Mouse (Mus musculus): ENCODE data around the gene March7. TPM values are rescaled to one million over a fixed set of nuclear protein-coding genes. Genes with fewer than 3 reads are reported as not detected.

The March7 gene
- polyA plus RNA-seq, 1 experiment from 2014 or later: 99.9 TPM

GRCm38 (mm10) chr2:60217620-60218019, 7.9 kb downstream of the March7 start:
- 90% methylated on average over 6 of the region's 6 CpGs for WGBS
- no peak for ATAC-seq (ENCODE audit: low FRiP score)

DNA sequence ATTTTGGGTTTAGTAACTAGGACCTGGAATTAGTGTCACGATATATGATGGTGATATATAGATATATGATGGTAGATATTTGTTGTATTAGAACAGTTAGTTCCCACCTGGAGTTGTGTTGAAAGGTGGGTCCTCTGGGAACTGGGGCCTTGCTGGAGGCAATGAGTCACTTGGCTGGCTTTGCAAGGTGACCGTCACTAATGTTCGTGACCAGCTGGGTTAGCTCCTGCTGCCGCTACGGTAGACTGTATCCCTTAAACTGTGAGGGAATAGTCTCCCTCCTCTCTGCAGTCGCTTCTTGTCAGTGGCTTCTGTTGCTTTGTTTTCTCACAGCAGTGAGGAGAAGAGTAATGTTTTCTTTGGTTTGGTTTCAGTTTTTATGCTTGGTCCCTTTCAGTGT, 11.5 kb downstream of the March7 start:
- ATAC-seq (ENCODE audit: low FRiP score): no peak
- 81% methylated on average over 6 of the region's 6 CpGs for WGBS
- H3K4me1 ChIP-seq: peaks cover 5% of the 10 kb centered on the region; the same call in 1 of the 2 replicates
- no peak overlapping the region for H3K4me3 ChIP-seq (replicated peaks)
- no peaks in the 10 kb centered on the region for H3K36me3 ChIP-seq (replicated peaks)
- no peak overlapping the region for H3K9ac ChIP-seq
- no peaks in the 10 kb centered on the region for H3K27me3 ChIP-seq
- no peak overlapping the region for H3K4me2 ChIP-seq
- no peaks in the 10 kb centered on the region for H3K9me3 ChIP-seq
- H3K27ac ChIP-seq: no peak overlapping the region

More at GRCm38 (mm10) chr2:60217620-60218019, 7.9 kb downstream of the March7 start:
- H3K9me3 ChIP-seq: no peaks in the 10 kb centered on the region
- H3K4me3 ChIP-seq (replicated peaks): no peak overlapping the region
- H3K4me2 ChIP-seq: no peak overlapping the region
- no peaks in the 10 kb centered on the region for H3K27me3 ChIP-seq
- H3K36me3 ChIP-seq (replicated peaks): 0 out of 2 replicates have a peak, but pooled peaks cover 7% of the 10 kb centered on the region
- peaks cover 14% of the 10 kb centered on the region for H3K4me1 ChIP-seq
- H3K9ac ChIP-seq: no peak overlapping the region
- H3K27ac ChIP-seq: no peak overlapping the region

DNA sequence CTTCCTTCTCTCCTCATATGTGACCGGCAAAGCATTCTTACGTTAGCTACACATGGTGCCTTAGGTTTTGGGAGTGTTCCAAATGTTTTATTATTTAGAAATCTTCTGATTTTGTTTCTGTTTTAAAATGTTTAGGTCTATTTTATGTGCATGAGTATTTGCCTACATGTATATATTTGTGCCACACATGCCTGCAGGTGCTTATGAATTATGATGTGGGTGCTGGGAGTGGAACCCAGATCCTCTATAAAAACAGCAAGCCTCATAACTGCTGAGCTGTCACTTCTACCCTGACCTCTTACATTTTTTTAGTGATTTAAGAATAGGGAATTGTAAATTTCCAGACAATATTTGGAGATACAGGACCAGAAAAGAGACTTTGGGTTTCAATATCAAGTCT, 12.3 kb downstream of the March7 start:
- no peaks in the 10 kb centered on the region for H3K36me3 ChIP-seq (replicated peaks)
- no peak overlapping the region for H3K4me3 ChIP-seq (replicated peaks)
- no peaks in the 10 kb centered on the region for H3K27me3 ChIP-seq
- H3K27ac ChIP-seq: no peak overlapping the region
- no peak overlapping the region for H3K9ac ChIP-seq
- H3K9me3 ChIP-seq: no peaks in the 10 kb centered on the region
- 97% methylated on average over 2 of the region's 2 CpGs for WGBS
- ATAC-seq (ENCODE audit: low FRiP score): no peak
- H3K4me1 ChIP-seq: peaks cover 5% of the 10 kb centered on the region; the same call in 1 of the 2 replicates
- no peak overlapping the region for H3K4me2 ChIP-seq

DNA sequence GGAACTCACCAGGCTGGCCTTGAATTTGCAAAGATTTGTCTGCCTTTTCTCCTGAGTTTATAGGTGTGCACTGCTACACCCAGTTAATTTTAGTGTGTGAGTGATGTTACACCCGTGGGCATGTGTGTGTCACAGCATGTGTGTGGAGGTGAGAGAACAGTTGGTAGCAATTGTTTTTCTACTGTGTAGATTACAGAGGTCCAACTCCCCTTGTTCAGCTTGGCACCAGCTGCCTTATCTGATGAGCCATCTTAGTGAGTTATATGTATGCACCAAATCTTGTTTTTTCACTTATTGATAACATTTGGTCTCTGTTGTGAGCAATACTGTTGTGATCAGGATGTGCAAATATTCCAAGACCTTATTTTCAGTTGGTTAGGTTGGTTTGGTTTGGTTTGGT, 13.8 kb downstream of the March7 start:
- no peak for ATAC-seq (ENCODE audit: low FRiP score)
- Histone ChIP-seq H3K27me3 (no peaks in the 10 kb centered on the region), H3K36me3 (replicated peaks) (no peaks in the 10 kb centered on the region), H3K9me3 (no peaks in the 10 kb centered on the region), H3K4me2 (no peak overlapping the region), H3K4me3 (replicated peaks) (no peak overlapping the region), H3K4me1 (no peaks in the 10 kb centered on the region), H3K9ac (no peak overlapping the region), H3K27ac (no peak overlapping the region)
- 79% methylated on average over 1 of the region's 1 CpGs for WGBS

DNA sequence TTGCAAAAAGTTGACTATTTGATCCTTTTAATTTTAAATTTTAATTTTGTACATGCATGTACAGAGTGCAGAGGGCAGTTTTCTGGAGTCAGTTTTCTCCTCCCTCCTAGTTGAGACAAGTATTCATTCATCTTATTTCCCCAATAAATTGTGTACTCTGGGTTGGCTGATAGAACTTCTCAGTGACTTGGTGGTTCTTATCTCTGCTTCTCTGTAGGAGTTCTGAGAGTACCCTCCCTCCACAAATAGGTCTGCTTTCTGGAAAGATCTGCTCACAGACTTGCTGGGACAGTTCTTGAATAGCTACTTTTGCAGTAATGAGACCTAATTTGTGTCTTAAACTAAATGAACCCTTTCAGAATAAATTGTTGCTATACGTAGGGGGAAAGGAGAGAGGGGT, 18.8 kb downstream of the March7 start:
- peaks cover 24% of the 10 kb centered on the region for H3K36me3 ChIP-seq (replicated peaks)
- H3K27me3 ChIP-seq: no peaks in the 10 kb centered on the region
- no peaks in the 10 kb centered on the region for H3K4me1 ChIP-seq
- no peak for ATAC-seq (ENCODE audit: low FRiP score)
- no peak overlapping the region for H3K9ac ChIP-seq
- H3K9me3 ChIP-seq: no peaks in the 10 kb centered on the region
- no peak overlapping the region for H3K27ac ChIP-seq
- WGBS: 54% methylated on average over 1 of the region's 1 CpGs
- H3K4me3 ChIP-seq (replicated peaks): no peak overlapping the region
- H3K4me2 ChIP-seq: no peak overlapping the region

DNA sequence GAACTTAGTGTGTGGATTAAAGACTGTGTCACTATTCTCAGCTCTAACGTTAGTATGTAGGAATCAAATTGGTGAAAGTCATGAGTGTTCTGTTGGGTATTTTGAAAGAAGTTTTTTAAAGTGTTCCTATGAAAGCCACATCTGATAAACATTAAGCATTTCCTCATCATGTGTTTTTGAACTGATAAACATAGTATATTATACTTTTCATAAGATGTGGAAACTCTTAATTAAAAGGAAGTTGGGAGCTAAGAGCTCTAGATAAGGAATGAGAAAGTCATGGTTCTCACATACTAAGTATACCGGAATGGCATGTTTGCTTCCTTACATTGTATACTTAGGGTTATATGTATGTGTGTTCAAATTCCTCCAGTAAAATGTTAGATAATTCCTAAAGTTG, 20.7 kb downstream of the March7 start:
- Histone ChIP-seq H3K4me1 (no peaks in the 10 kb centered on the region), H3K4me3 (replicated peaks) (no peak overlapping the region), H3K27me3 (no peaks in the 10 kb centered on the region), H3K9ac (no peak overlapping the region), H3K36me3 (replicated peaks) (peaks cover 36% of the 10 kb centered on the region), H3K9me3 (no peaks in the 10 kb centered on the region), H3K27ac (no peak overlapping the region), H3K4me2 (no peak overlapping the region)
- 94% methylated on average over 2 of the region's 2 CpGs for WGBS
- ATAC-seq (ENCODE audit: low FRiP score): no peak

DNA sequence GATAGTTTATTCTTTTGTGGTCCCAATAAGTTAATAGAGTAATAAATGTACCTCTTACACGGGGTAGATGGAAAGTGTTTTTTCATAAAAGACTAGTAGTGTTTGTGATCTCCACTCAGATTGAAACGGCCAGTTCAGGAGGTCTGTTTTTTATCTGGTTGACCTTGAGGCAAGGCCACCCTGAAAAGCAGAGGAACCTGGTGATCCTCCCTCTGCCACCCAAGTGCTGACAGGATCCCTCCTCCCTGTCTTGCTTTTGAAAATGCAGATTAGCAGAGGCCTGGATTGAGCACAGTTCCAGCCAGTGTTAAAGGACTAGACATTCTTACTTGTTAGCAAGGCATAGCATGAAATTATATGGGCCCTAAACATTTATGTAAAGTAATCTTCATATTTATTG, 23.5 kb downstream of the March7 start:
- H3K4me1 ChIP-seq: no peaks in the 10 kb centered on the region
- no peak overlapping the region for H3K4me2 ChIP-seq
- H3K27ac ChIP-seq: no peak overlapping the region
- no peaks in the 10 kb centered on the region for H3K27me3 ChIP-seq
- H3K9me3 ChIP-seq: no peaks in the 10 kb centered on the region
- no peak overlapping the region for H3K9ac ChIP-seq
- no peak for ATAC-seq (ENCODE audit: low FRiP score)
- H3K4me3 ChIP-seq (replicated peaks): no peak overlapping the region
- H3K36me3 ChIP-seq (replicated peaks): peaks cover 57% of the 10 kb centered on the region
- WGBS: 81% methylated on average over 2 of the region's 2 CpGs

DNA sequence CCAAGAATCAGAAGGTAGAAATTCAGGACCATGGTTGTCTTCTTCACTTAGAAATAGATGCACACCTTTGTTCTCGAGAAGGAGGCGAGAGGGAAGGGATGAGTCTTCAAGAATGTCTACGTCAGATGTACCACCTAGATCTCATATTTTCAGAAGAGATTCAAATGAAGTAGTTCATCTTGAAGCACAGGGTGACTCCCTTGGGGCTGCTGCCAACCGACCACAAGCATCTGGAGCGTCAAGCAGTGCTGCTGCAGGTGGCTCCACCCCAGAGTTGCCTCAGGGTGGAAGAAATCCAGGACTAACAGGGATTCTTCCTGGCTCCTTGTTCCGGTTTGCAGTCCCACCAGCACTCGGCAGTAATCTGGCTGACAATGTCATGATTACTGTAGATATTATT, 24.8 kb downstream of the March7 start:
- no peaks in the 10 kb centered on the region for H3K27me3 ChIP-seq
- no peaks in the 10 kb centered on the region for H3K4me1 ChIP-seq
- no peak overlapping the region for H3K4me2 ChIP-seq
- ATAC-seq (ENCODE audit: low FRiP score): no peak
- no peak overlapping the region for H3K27ac ChIP-seq
- H3K4me3 ChIP-seq (replicated peaks): no peak overlapping the region
- peaks cover 67% of the 10 kb centered on the region for H3K36me3 ChIP-seq (replicated peaks)
- 92% methylated on average over 7 of the region's 7 CpGs for WGBS
- H3K9ac ChIP-seq: no peak overlapping the region
- no peaks in the 10 kb centered on the region for H3K9me3 ChIP-seq

- Histone ChIP-seq H3K4me1 (no peaks in the 10 kb centered on the region), H3K36me3 (replicated peaks) (peaks cover 15% of the 10 kb centered on the region; the same call in 1 of the 2 replicates), H3K27me3 (no peaks in the 10 kb centered on the region), H3K4me3 (replicated peaks) (no peak overlapping the region), H3K9me3 (0 out of 2 replicates have a peak, but pooled peaks cover under 1% of the 10 kb centered on the region), H3K27ac (no peak overlapping the region), H3K4me2 (no peak overlapping the region), H3K9ac (no peak overlapping the region)
- ATAC-seq (ENCODE audit: low FRiP score): no peak
- WGBS: 84% methylated on average over 4 of the region's 4 CpGs
Observed at GRCm38 (mm10) chr2:60252782-60253181, 43.1 kb downstream of the March7 start.

GRCm38 (mm10) chr2:60253506-60253905, 43.8 kb downstream of the March7 start:
- H3K4me1 ChIP-seq: no peaks in the 10 kb centered on the region
- no peak for ATAC-seq (ENCODE audit: low FRiP score)
- H3K9ac ChIP-seq: no peak overlapping the region
- no peak overlapping the region for H3K27ac ChIP-seq
- H3K4me3 ChIP-seq (replicated peaks): no peak overlapping the region
- no peak overlapping the region for H3K4me2 ChIP-seq
- H3K27me3 ChIP-seq: no peaks in the 10 kb centered on the region
- H3K36me3 ChIP-seq (replicated peaks): peaks cover 15% of the 10 kb centered on the region; the same call in 1 of the 2 replicates
- H3K9me3 ChIP-seq: 0 out of 2 replicates have a peak, but pooled peaks cover 6% of the 10 kb centered on the region

- 0 out of 2 replicates have a peak, but pooled peaks cover 4% of the 10 kb centered on the region for H3K36me3 ChIP-seq (replicated peaks)
- H3K27me3 ChIP-seq: no peaks in the 10 kb centered on the region
- H3K27ac ChIP-seq: no peak overlapping the region
- 86% methylated on average over 2 of the region's 2 CpGs for WGBS
- no peak overlapping the region for H3K9ac ChIP-seq
- 0 out of 2 replicates have a peak, but pooled peaks cover 6% of the 10 kb centered on the region for H3K9me3 ChIP-seq
- H3K4me2 ChIP-seq: no peak overlapping the region
- no peak overlapping the region for H3K4me3 ChIP-seq (replicated peaks)
- no peaks in the 10 kb centered on the region for H3K4me1 ChIP-seq
- ATAC-seq (ENCODE audit: low FRiP score): no peak
Observed at GRCm38 (mm10) chr2:60256751-60257150, 47.1 kb downstream of the March7 start.

GRCm38 (mm10) chr2:60259186-60259585, 49.5 kb downstream of the March7 start:
- Histone ChIP-seq H3K9ac (no peak overlapping the region), H3K27ac (no peak overlapping the region), H3K36me3 (replicated peaks) (0 out of 2 replicates have a peak, but pooled peaks cover 3% of the 10 kb centered on the region), H3K4me1 (no peaks in the 10 kb centered on the region), H3K4me3 (replicated peaks) (no peak overlapping the region), H3K4me2 (no peak overlapping the region), H3K27me3 (no peaks in the 10 kb centered on the region), H3K9me3 (0 out of 2 replicates have a peak, but pooled peaks cover 6% of the 10 kb centered on the region)
- ATAC-seq (ENCODE audit: low FRiP score): no peak
- WGBS: 95% methylated on average over 5 of the region's 5 CpGs

GRCm38 (mm10) chr2:60260621-60261350, 51.1 kb downstream of the March7 start:
- H3K9ac ChIP-seq: no peak overlapping the region
- no peak overlapping the region for H3K4me3 ChIP-seq (replicated peaks)
- H3K36me3 ChIP-seq (replicated peaks): no peaks in the 10 kb centered on the region
- H3K9me3 ChIP-seq: 0 out of 2 replicates have a peak, but pooled peaks cover 6% of the 10 kb centered on the region
- ATAC-seq (ENCODE audit: low FRiP score): no peak
- no peaks in the 10 kb centered on the region for H3K4me1 ChIP-seq
- no peak overlapping the region for H3K27ac ChIP-seq
- no peaks in the 10 kb centered on the region for H3K27me3 ChIP-seq
- H3K4me2 ChIP-seq: no peak overlapping the region
- WGBS: 86% methylated on average over 5 of the region's 5 CpGs

Measured in forebrain, embryonic 12.5 days (tissue).